Mouse (Mus musculus): ENCODE measurements at regions not wholly inside any gene's neighbourhood (a gene's known extent, or its start where the extent isn't known, plus 50 kb on each side); places are given as distances from the start of the nearest gene placed in this dataset.

DNA sequence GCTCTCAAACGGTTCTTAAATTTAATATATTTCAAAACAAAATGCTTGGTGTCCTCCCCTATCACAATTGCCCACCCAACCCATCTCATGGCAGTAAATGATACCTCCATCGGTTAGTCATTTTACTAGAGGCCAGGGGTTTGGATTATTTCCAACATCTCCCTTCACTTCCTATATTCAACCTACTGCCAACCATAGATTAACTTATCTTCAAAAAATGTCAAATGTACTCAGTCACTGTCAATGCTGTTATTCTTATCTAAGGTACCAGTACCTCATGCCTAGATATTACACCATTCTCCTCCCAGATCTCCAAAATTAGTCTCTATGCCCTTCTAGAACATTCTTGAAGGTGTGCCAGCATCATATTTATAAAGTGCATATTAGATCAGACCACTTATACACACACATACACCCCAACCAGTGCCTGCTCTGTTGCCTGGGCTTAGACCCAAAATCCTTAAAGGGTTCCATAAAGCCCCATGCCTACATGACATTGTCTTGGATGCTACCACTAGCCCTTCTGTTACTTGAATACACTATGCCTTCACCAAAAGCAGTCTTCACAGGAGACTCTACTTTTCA lies 183.4 kb upstream of the Cadm1 start:
- TF ChIP-seq CTCF (IDR thresholded peaks at IDR 0.05; ENCODE audit: low read depth, low read length) = no peak
- TF ChIP-seq POLR2A (IDR thresholded peaks at IDR 0.05; ENCODE audit: extremely low read depth, insufficient read depth, low read length) = no peak
